Mouse (Mus musculus) thymus, adult 2 months (tissue): Measurements from ENCODE around the gene Zfp618.

Experiments used
- CTCF ChIP-seq: fragments of 200-500 bp; IDR thresholded peaks from 2 replicates; pipeline ENCODE4 v1.5.1; 2012; ENCODE audit warnings: mild to moderate bottlenecking, control low read depth, low read length, moderate library complexity, borderline replicate concordance; ENCODE audit not compliant: control insufficient read depth, poor library complexity, insufficient read depth; ENCODE audit errors: extremely low read depth
- POLR2A ChIP-seq: fragments of 200-500 bp; IDR thresholded peaks from 2 replicates; pipeline ENCODE4 v1.6.1; 2012; ENCODE audit warnings: mild to moderate bottlenecking, low read length, control low read depth, moderate library complexity; ENCODE audit not compliant: control insufficient read depth, poor library complexity, insufficient read depth; ENCODE audit errors: extremely low read depth

- TF ChIP-seq POLR2A = no peak
- TF ChIP-seq CTCF = no peak
These were observed 44.4 kb downstream of the Zfp618 start for GRCm38 (mm10) chr4:63009821-63010220.
